Mouse (Mus musculus): ENCODE measurements around the gene Pop4. TPM values are rescaled to one million over a fixed set of nuclear protein-coding genes. Genes with fewer than 3 reads are reported as not detected.

Gene Pop4
- total and polyA plus RNA-seq, 3 experiments, result 33.5 to 50.0 TPM; not detected in 1

GRCm38 (mm10) chr7:38237140-38237539 is 34.1 kb downstream of the Pop4 start:
- Histone ChIP-seq H3K4me3 (ENCODE audit: control insufficient read depth in 1 of 2, insufficient read depth in 1 of 2, low read depth in 2 of 2, low read length in 2 of 2) (no peak overlapping the region), H3K79me2 (ENCODE audit: control insufficient read depth, insufficient read depth, low read length, poor library complexity) (no peaks in the 10 kb centered on the region), H3K4me1 (ENCODE audit: control insufficient read depth in 1 of 2, insufficient read depth in 2 of 2, low read length in 2 of 2) (peaks cover 0 to 7% of the 10 kb centered on the region in 2 experiments; a peak in 1 of 4 replicates), H3K9ac (ENCODE audit: control insufficient read depth, low read depth, low read length, poor library complexity, severe bottlenecking) (no peak overlapping the region), H3K9me3 (replicated peaks; ENCODE audit: insufficient read depth, low read length) (no peaks in the 10 kb centered on the region), H3K36me3 (ENCODE audit: control insufficient read depth in 1 of 2, insufficient read depth in 2 of 2, low read length in 2 of 2) (no peaks in the 10 kb centered on the region), H3K27ac (ENCODE audit: control insufficient read depth, low read depth, low read length) (no peak overlapping the region), H3K27me3 (ENCODE audit: control insufficient read depth in 1 of 2, insufficient read depth in 2 of 2, low read length in 2 of 2) (peaks cover 2 to 6% of the 10 kb centered on the region in 2 experiments; a peak in 3 of 4 replicates)
- no peak for DNase-seq (ENCODE audit: low read depth, low spot score)
- TF ChIP-seq POLR2A (IDR thresholded peaks at IDR 0.05; ENCODE audit: control insufficient read depth in 1 of 2, insufficient read depth in 1 of 2, low read depth in 1 of 2, low read length in 2 of 2, poor library complexity in 1 of 2) (no peak), MYC (IDR thresholded peaks at IDR 0.05; ENCODE audit: low read depth, low read length) (no peak), EP300 (IDR thresholded peaks at IDR 0.05; ENCODE audit: low read depth in 1 of 2, low read length in 2 of 2) (no peak), POLR2AphosphoS5 (IDR thresholded peaks at IDR 0.05; ENCODE audit: borderline replicate concordance, low read depth, low read length) (no peak)

- Histone ChIP-seq H3K36me3 (ENCODE audit: control insufficient read depth in 1 of 2, insufficient read depth in 2 of 2, low read length in 2 of 2) (no peaks in the 10 kb centered on the region), H3K9ac (ENCODE audit: control insufficient read depth, low read depth, low read length, poor library complexity, severe bottlenecking) (no peak overlapping the region), H3K27ac (ENCODE audit: control insufficient read depth, low read depth, low read length) (no peak overlapping the region), H3K79me2 (ENCODE audit: control insufficient read depth, insufficient read depth, low read length, poor library complexity) (no peaks in the 10 kb centered on the region), H3K4me3 (ENCODE audit: control insufficient read depth in 1 of 2, insufficient read depth in 1 of 2, low read depth in 2 of 2, low read length in 2 of 2) (no peak overlapping the region), H3K4me1 (ENCODE audit: control insufficient read depth in 1 of 2, insufficient read depth in 2 of 2, low read length in 2 of 2) (peaks cover 0 to 7% of the 10 kb centered on the region in 2 experiments; a peak in 1 of 4 replicates), H3K27me3 (ENCODE audit: control insufficient read depth in 1 of 2, insufficient read depth in 2 of 2, low read length in 2 of 2) (peaks cover 2 to 8% of the 10 kb centered on the region in 2 experiments; a peak in 3 of 4 replicates), H3K9me3 (replicated peaks; ENCODE audit: insufficient read depth, low read length) (no peaks in the 10 kb centered on the region)
- peak; percentile 9 for DNase-seq (ENCODE audit: low read depth, low spot score)
- TF ChIP-seq USF1 (IDR thresholded peaks at IDR 0.05; ENCODE audit: low read depth, low read length), result no peak
- 0 out of 4 replicates have a peak, but pooled peaks of 1 of the 2 experiments have one; percentile 25 for TF ChIP-seq EP300 (IDR thresholded peaks at IDR 0.05; ENCODE audit: low read depth in 1 of 2, low read length in 2 of 2)
- peak; percentile 73 for TF ChIP-seq GATA1 (IDR thresholded peaks at IDR 0.05; ENCODE audit: low read depth, low read length)
- no peak for TF ChIP-seq RAD21 (IDR thresholded peaks at IDR 0.05; ENCODE audit: low read depth, low read length)
Observed at GRCm38 (mm10) chr7:38236400-38237105, 34.7 kb downstream of the Pop4 start.

GRCm38 (mm10) chr7:38230285-38230684 is 40.9 kb downstream of the Pop4 start:
- no peak overlapping the region for H3K9ac ChIP-seq (ENCODE audit: control insufficient read depth, low read depth, low read length, poor library complexity, severe bottlenecking)
- TF ChIP-seq POLR2AphosphoS2 (IDR thresholded peaks at IDR 0.05; ENCODE audit: low read length) (no peak), MAX (IDR thresholded peaks at IDR 0.05; ENCODE audit: low read length) (no peak), RAD21 (IDR thresholded peaks at IDR 0.05; ENCODE audit: low read depth, low read length) (no peak), HCFC1 (IDR thresholded peaks at IDR 0.05; ENCODE audit: low read depth, low read length) (no peak), TCF12 (IDR thresholded peaks at IDR 0.05; ENCODE audit: low read depth, low read length) (no peak), CHD1 (IDR thresholded peaks at IDR 0.05; ENCODE audit: low read depth, low read length) (no peak), MYB (IDR thresholded peaks at IDR 0.05; ENCODE audit: low read depth, low read length) (no peak), SMC3 (IDR thresholded peaks at IDR 0.05; ENCODE audit: low read depth, low read length) (no peak), UBTF (IDR thresholded peaks at IDR 0.05; ENCODE audit: borderline replicate concordance, insufficient read depth, low read depth, low read length) (no peak), KAT2A (conservative IDR thresholded peaks at IDR 0.05; ENCODE audit: low read depth, low read length) (no peak), NRF1 (IDR thresholded peaks at IDR 0.05; ENCODE audit: insufficient read depth, low read depth, low read length, poor library complexity, severe bottlenecking) (no peak), TAL1 (IDR thresholded peaks at IDR 0.05; ENCODE audit: low read length) (no peak), RCOR1 (IDR thresholded peaks at IDR 0.05; ENCODE audit: low read depth, low read length) (no peak), GABPA (IDR thresholded peaks at IDR 0.05; ENCODE audit: low read depth, low read length) (no peak), ZKSCAN1 (IDR thresholded peaks at IDR 0.05; ENCODE audit: low read depth, low read length) (no peak), BHLHE40 (IDR thresholded peaks at IDR 0.05; ENCODE audit: borderline replicate concordance, low read depth, low read length) (no peak), GATA1 (IDR thresholded peaks at IDR 0.05; ENCODE audit: low read depth, low read length) (no peak)
- H3K4me3 ChIP-seq (ENCODE audit: control insufficient read depth in 1 of 2, insufficient read depth in 1 of 2, low read depth in 2 of 2, low read length in 2 of 2), result no peak overlapping the region
- H3K27ac ChIP-seq (ENCODE audit: control insufficient read depth, low read depth, low read length), result no peak overlapping the region
- H3K27me3 ChIP-seq (ENCODE audit: control insufficient read depth in 1 of 2, insufficient read depth in 2 of 2, low read length in 2 of 2), result peaks cover 2 to 11% of the 10 kb centered on the region in 2 experiments; a peak in 3 of 4 replicates
- no peaks in the 10 kb centered on the region; a peak in 1 of 4 replicates for H3K36me3 ChIP-seq (ENCODE audit: control insufficient read depth in 1 of 2, insufficient read depth in 2 of 2, low read length in 2 of 2)
- no peaks in the 10 kb centered on the region for H3K9me3 ChIP-seq (replicated peaks; ENCODE audit: insufficient read depth, low read length)
- H3K79me2 ChIP-seq (ENCODE audit: control insufficient read depth, insufficient read depth, low read length, poor library complexity), result no peaks in the 10 kb centered on the region; the same call in 1 of the 2 replicates
- no peak for DNase-seq (ENCODE audit: low read depth, low spot score)
- H3K4me1 ChIP-seq (ENCODE audit: control insufficient read depth in 1 of 2, insufficient read depth in 2 of 2, low read length in 2 of 2), result peaks cover 0 to 9% of the 10 kb centered on the region in 2 experiments; a peak in 1 of 4 replicates
